Mouse (Mus musculus): Measurements from ENCODE around the gene Rbpjl.

Gene Rbpjl

GRCm38 (mm10) chr2:164393126-164393525, 9.8 kb upstream of the Rbpjl start:
- no peak for DNase-seq (ENCODE audit: low read depth, low spot score)

GRCm38 (mm10) chr2:164396076-164396475, 6.9 kb upstream of the Rbpjl start:
- DNase-seq (ENCODE audit: low read depth, low spot score): no peak

GRCm38 (mm10) chr2:164396911-164397310, 6.0 kb upstream of the Rbpjl start:
- DNase-seq (ENCODE audit: low read depth, low spot score): peak; percentile 71

GRCm38 (mm10) chr2:164403396-164404081, 598 bp downstream of the Rbpjl start:
- no peak for DNase-seq (ENCODE audit: low read depth, low spot score)

DNA sequence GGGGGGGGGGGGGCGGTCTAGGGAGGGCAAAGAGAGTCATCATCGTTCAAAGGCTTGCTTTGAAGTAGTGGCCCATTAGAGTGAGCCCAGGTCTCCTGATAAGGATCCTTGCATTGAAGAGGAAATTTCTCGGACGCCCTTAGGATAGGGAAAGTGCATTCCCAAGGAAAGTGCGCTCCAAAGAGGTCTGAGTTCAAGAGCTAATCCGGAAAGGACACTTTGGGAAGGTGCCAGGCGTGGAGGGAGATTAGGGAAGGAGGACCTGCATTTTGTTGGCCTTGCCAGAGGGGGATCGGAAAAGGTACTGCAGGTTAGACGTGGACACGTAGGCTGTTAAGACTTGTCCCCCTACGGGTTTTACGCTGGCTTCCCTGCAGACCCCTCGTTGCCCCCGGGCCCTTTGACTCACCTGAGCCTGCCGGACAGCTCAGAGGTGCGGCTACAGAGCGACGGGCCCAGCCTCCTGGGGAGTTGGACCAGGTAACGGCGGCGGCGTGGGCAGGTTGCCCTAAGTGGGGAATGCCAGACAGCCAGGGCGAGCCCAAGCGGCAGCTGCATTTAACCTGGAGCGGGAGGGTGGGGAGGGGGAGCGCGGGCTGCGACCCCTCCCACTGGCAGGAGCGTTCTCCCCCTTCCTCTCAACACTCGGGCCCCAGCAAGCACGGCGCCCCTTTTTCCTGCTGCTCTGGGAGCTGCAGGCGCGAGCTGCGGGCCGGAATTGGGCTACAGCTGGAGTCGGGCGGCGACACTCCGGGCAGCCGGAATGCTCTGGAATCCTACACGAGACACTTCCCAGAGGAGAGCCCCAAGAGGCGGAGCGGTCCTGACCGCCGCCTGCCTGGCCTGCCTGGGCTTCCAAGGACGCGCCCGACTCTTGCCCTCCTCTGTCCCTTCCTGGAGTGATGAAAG, 1.4 kb downstream of the Rbpjl start:
- no peak for DNase-seq (ENCODE audit: low read depth, low spot score)

DNA sequence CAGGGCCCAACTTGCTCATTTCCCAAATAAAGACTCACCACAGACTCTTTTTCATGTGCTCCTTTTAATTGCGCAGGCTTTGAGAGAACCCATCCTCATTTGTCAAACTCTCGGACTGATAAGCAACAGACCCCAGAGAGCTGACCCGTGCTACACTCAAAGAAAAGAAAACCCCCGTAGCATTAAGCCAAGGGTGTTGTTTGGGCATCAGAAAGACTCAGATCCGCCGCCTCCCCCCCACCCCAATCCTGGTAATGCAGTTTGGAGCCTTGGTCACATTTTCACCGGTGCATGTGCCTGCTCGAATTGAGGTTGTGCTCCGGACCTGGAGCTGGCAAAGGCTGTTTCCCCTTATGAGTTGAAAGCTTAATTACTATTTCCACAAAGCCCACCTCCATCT, 2.1 kb downstream of the Rbpjl start, which contains the start of gene Matn4:
Gene Matn4, minus strand, starts transcription at position 101 of the 400 bp plus-strand sequence.
- DNase-seq (ENCODE audit: low read depth, low spot score): no peak

DNA sequence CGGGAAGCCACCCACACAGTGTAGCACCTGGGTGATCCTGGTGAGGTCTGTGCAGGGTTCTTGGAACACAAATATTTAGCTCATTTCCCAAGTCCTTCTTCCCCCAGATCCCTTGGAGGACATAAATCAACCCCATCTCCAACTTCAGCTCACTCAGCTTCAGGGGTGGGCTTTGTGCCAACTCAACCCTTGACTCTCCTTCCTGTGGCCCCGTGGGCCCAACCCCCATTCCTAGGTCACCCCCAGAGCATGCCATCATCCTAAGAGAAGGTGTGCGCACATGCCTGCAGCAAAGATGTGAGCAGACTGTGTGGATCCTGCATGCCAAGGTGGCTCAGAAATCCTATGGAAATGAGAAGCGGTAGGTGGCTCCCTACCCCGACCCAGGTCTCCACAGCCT, 2.6 kb downstream of the Rbpjl start:
- DNase-seq (ENCODE audit: low read depth, low spot score): no peak

DNA sequence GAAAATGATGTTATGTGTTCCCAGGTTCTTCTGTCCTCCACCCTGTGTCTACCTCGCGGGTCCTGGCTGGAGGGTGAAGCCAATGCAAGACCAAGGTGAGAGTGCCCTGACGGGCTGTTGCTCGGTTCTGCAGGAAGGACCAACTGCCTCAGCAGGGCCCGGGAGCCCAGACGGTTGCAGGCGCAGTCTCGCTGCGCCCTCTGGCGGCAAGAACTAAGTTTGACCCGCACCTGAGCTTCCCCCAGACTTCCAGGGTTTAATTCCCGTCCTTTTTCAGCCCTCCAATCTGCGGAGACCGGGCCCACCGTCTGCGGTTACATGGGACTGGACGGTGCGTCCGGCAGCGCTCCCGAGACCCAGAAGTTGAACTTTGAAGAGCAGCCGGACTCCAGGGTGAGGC, 4.8 kb downstream of the Rbpjl start:
- DNase-seq (ENCODE audit: low read depth, low spot score): peak; percentile 78

DNA sequence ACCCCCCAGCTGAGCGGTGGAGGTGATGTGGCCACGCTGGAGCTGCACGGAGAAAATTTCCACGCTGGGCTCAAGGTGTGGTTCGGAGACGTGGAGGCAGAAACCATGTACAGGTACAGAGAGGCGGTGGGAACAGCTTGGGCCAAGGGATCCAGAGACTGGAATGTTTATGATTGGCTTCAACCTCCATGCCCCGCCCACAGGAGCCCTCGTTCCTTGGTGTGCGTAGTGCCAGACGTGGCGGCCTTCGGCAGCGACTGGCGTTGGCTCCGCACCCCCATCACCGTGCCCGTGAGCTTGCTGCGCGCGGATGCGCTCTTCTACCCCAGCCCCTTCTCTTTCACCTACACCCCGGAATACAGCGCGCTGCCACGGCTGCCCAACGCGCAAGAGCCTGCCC, 11.2 kb downstream of the Rbpjl start:
- peak; percentile 79 for DNase-seq (ENCODE audit: low read depth, low spot score)

GRCm38 (mm10) chr2:164414581-164414980, 11.6 kb downstream of the Rbpjl start:
- DNase-seq (ENCODE audit: low read depth, low spot score): no peak

DNA sequence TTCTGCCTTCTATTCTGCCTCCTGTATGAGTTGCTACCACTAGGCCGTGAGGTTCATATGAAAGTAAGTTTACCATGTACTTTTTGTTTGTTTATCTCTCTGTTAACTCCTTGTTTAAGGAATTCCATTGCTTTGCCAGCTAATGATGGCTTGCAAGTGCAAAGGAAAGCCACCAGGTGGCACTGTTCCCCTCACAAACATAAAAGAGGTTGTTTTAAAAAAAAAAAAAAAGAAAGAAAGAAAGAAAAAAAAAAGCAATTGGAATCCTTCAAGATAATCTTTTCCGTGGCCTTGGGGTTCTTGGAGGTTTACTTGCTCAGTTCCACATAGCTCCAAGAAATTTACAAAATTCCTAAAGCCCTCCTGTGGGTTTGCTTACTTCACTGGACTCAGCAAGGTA, 14.3 kb downstream of the Rbpjl start:
- DNase-seq (ENCODE audit: low read depth, low spot score): peak; percentile 63

DNA sequence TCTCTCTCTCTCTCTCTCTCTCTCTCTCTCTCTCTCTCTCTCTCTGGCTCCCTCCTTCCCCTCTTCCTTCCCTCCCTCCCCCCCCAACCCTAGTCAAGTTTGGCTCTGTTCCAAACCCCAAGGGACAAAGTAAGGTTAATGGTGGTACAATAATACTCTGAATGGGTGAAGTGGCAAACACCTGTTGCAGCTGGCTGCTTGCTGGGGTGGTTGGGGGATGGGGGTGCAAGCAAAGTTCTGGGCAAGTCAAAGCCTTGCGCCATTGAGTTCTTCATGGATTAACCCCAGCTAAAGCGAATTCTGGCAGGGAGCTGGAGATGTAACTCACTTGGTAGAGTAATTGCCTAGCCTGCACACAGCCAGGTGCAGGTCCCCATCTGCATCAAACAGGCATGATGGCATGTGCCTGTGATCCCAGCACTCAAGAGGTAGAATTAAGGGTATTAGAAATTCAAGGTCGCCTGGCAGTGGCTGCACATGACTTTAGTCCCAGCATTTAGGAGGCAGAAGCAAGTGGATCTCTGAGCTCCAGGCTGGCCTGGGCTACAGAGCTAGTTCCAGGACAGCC, 15.5 kb downstream of the Rbpjl start:
- DNase-seq (ENCODE audit: low read depth, low spot score): no peak

GRCm38 (mm10) chr2:164419489-164419888, 16.5 kb downstream of the Rbpjl start:
- peak; percentile 67 for DNase-seq (ENCODE audit: low read depth, low spot score)

DNA sequence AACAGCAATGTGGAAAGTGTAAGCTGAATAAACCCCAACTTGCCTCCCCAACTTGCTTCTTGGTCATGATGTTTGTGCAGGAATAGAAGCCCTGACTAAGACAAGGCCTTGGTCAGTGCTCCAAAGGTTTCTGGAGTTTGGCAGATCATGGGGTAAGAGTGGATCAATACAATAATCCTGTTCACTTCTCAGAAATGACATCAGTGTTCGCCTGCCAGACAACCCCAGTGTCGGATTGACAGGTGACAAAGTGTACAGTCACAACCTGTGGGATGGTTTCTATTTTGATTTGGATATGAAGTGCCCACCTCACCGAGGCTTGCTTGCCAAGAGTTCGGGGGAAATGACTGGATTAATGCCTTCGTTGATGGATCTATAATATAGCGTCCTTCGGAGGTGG, 18.4 kb downstream of the Rbpjl start:
- DNase-seq (ENCODE audit: low read depth, low spot score): no peak

- no peak for DNase-seq (ENCODE audit: low read depth, low spot score)
Measured at GRCm38 (mm10) chr2:164421979-164422378, 19.0 kb downstream of the Rbpjl start.

GRCm38 (mm10) chr2:164422675-164423393, 19.9 kb downstream of the Rbpjl start:
- DNase-seq (ENCODE audit: low read depth, low spot score): no peak

GRCm38 (mm10) chr2:164423464-164423863, 20.5 kb downstream of the Rbpjl start:
- no peak for DNase-seq (ENCODE audit: low read depth, low spot score)

DNA sequence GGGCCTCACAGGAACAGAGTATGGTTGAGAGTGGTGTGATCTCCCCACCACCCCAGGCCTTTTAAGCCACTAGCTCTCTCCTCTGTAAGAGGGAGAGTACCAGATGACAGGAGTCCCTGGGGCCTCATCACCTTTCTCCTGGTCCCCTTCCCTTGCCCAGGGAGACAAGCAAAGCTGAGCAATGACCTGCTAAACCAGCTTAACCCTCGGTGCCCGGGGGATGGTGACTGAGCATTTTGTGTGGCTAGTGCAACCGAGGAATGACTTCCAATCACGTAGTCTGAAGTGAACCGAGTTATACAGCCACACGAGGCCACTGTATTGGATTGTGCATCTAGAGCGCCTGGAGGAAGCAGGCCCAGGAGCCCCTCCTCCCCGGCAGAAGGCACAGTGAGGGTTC, 21.5 kb downstream of the Rbpjl start:
- no peak for DNase-seq (ENCODE audit: low read depth, low spot score)

- no peak for DNase-seq (ENCODE audit: low read depth, low spot score)
Measured at GRCm38 (mm10) chr2:164425401-164425800, 22.5 kb downstream of the Rbpjl start.

DNA sequence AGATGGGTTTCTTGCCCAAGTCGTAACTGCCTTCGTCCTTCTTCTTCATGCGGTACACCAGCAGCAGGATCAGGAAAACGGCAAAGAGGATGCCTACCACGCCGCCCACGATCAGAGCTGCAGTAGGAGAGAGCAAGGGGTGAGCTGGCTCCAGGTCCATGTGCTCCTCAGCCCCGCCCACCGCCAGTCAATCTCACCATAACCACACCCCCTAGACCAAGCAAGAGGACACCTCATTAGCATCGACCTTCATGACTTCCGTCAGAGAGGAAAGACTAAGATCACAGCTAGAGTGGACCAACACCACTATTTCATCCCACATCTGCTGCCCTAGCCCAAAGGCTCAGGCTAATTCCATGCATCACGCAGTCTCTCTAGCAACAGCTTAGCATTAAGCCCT, 23.2 kb downstream of the Rbpjl start:
- peak; percentile 89 for DNase-seq (ENCODE audit: low read depth, low spot score)

- no peak for DNase-seq (ENCODE audit: low read depth, low spot score)
Measured at GRCm38 (mm10) chr2:164426952-164427351, 24.0 kb downstream of the Rbpjl start.

- peak; percentile 70 for DNase-seq (ENCODE audit: low read depth, low spot score)
Measured at GRCm38 (mm10) chr2:164428451-164428850, 25.5 kb downstream of the Rbpjl start.

Data from R1 (cell line).